Mouse (Mus musculus): ENCODE data around the gene Cdk1.

Gene Cdk1

GRCm38 (mm10) chr10:69342328-69342727, 10.4 kb downstream of the Cdk1 start:
- no peak for DNase-seq (ENCODE audit: low spot score in 2 of 2)

GRCm38 (mm10) chr10:69341570-69342227, 11.0 kb downstream of the Cdk1 start:
- DNase-seq (ENCODE audit: low spot score in 2 of 2), result no peak

GRCm38 (mm10) chr10:69340001-69340400, 12.7 kb downstream of the Cdk1 start:
- no peak for DNase-seq (ENCODE audit: low spot score in 2 of 2)

- DNase-seq (ENCODE audit: low spot score in 2 of 2), result no peak
Measured at GRCm38 (mm10) chr10:69336219-69336618, 16.5 kb downstream of the Cdk1 start.

- no peak for DNase-seq (ENCODE audit: low spot score in 2 of 2)
Measured at GRCm38 (mm10) chr10:69335611-69336010, 17.1 kb downstream of the Cdk1 start.

- no peak for DNase-seq (ENCODE audit: low spot score in 2 of 2)
Measured at GRCm38 (mm10) chr10:69335195-69335536, 17.6 kb downstream of the Cdk1 start.

GRCm38 (mm10) chr10:69334271-69335194, 18.2 kb downstream of the Cdk1 start:
- no peak for DNase-seq (ENCODE audit: low spot score in 2 of 2)

- DNase-seq (ENCODE audit: low spot score in 2 of 2), result no peak
Measured at GRCm38 (mm10) chr10:69333212-69333611, 19.5 kb downstream of the Cdk1 start.

- DNase-seq (ENCODE audit: low spot score in 2 of 2), result no peak
Measured at GRCm38 (mm10) chr10:69331231-69331630, 21.5 kb downstream of the Cdk1 start.

GRCm38 (mm10) chr10:69328656-69329046, 24.1 kb downstream of the Cdk1 start:
- no peak for DNase-seq (ENCODE audit: low spot score in 2 of 2)

GRCm38 (mm10) chr10:69328029-69328655, 24.6 kb downstream of the Cdk1 start:
- DNase-seq (ENCODE audit: low spot score in 2 of 2), result no peak

GRCm38 (mm10) chr10:69327362-69327761, 25.4 kb downstream of the Cdk1 start:
- DNase-seq (ENCODE audit: low spot score in 2 of 2), result no peak

GRCm38 (mm10) chr10:69326433-69326832, 26.3 kb downstream of the Cdk1 start:
- no peak for DNase-seq (ENCODE audit: low spot score in 2 of 2)

- no peak for DNase-seq (ENCODE audit: low spot score in 2 of 2)
Measured at GRCm38 (mm10) chr10:69324816-69325215, 27.9 kb downstream of the Cdk1 start.

GRCm38 (mm10) chr10:69323986-69324385, 28.8 kb downstream of the Cdk1 start:
- no peak for DNase-seq (ENCODE audit: low spot score in 2 of 2)

GRCm38 (mm10) chr10:69321519-69322035, 31.2 kb downstream of the Cdk1 start:
- no peak for DNase-seq (ENCODE audit: low spot score in 2 of 2)

GRCm38 (mm10) chr10:69320667-69321518, 31.8 kb downstream of the Cdk1 start:
- peak; percentile 40 to 75 for DNase-seq (ENCODE audit: low spot score in 2 of 2)

- no peak for DNase-seq (ENCODE audit: low spot score in 2 of 2)
Measured at GRCm38 (mm10) chr10:69318514-69318913, 34.2 kb downstream of the Cdk1 start.

GRCm38 (mm10) chr10:69313944-69314343, 38.8 kb downstream of the Cdk1 start:
- no peak for DNase-seq (ENCODE audit: low spot score in 2 of 2)

- no peak for DNase-seq (ENCODE audit: low spot score in 2 of 2)
Measured at GRCm38 (mm10) chr10:69311867-69312266, 40.9 kb downstream of the Cdk1 start.

GRCm38 (mm10) chr10:69309109-69309508, 43.6 kb downstream of the Cdk1 start:
- no peak for DNase-seq (ENCODE audit: low spot score in 2 of 2)

All from thymus, postnatal 10 days (tissue).